Mouse (Mus musculus) ES-Bruce4 (cell line): ENCODE data around the gene Mxd3. TPM values are rescaled to one million over a fixed set of nuclear protein-coding genes. Genes with fewer than 3 reads are reported as not detected.

Experiments
- H3K27ac ChIP-seq: 2 replicates; pipeline ENCODE4 v1.5.1; 2012; ENCODE audit warnings: low read length, inconsistent platforms; ENCODE audit not compliant: insufficient read depth
- H3K27me3 ChIP-seq: 2 replicates; pipeline ENCODE4 v1.6.1; 2012; ENCODE audit warnings: mild to moderate bottlenecking, low read length, inconsistent platforms; ENCODE audit not compliant: control insufficient read depth, poor library complexity, insufficient read depth, severe bottlenecking
- H3K36me3 ChIP-seq: 2 replicates; pipeline ENCODE4 v1.6.1; 2012; ENCODE audit warnings: inconsistent platforms, mild to moderate bottlenecking, low read length, moderate library complexity; ENCODE audit not compliant: control insufficient read depth, poor library complexity, insufficient read depth, severe bottlenecking
- H3K4me1 ChIP-seq: one replicate; pipeline ENCODE4 v1.8.1; 2011; ENCODE audit warnings: low read length; ENCODE audit not compliant: control insufficient read depth, insufficient read depth
- H3K4me3 ChIP-seq: 2 replicates; pipeline ENCODE4 v1.5.1; 2011; ENCODE audit warnings: low read depth, mild to moderate bottlenecking, low read length
- H3K9ac ChIP-seq: 2 replicates; pipeline ENCODE4 v1.6.1; 2012; ENCODE audit warnings: low read depth, mild to moderate bottlenecking, inconsistent platforms; ENCODE audit not compliant: poor library complexity, severe bottlenecking
- H3K9me3 ChIP-seq: replicated peaks from 2 replicates; pipeline ENCODE4 v1.6.1; 2012; ENCODE audit warnings: mild to moderate bottlenecking, low read length, inconsistent platforms; ENCODE audit not compliant: control insufficient read depth, poor library complexity, insufficient read depth, severe bottlenecking
- CTCF ChIP-seq: IDR thresholded peaks from one replicate; pipeline ENCODE4 v1.8.1; 2011; ENCODE audit warnings: low read depth, low read length
- EP300 ChIP-seq: IDR thresholded peaks from 2 replicates; pipeline ENCODE4 v1.6.1; 2011; ENCODE audit warnings: low read depth, low read length; ENCODE audit not compliant: insufficient read depth
- POLR2A ChIP-seq: IDR thresholded peaks from one replicate; pipeline ENCODE4 v1.8.1; 2011; ENCODE audit warnings: low read length; ENCODE audit not compliant: insufficient read depth
- polyA plus RNA-seq: library from polyadenylated mRNA; stranded (reverse); fragments of >200 nt; gene quantifications from 2 replicates; pipeline ENCODE4 v1.2.4, GENCODE M21; 2011; ENCODE audit warnings: low read depth; ENCODE audit not compliant: missing spikeins, insufficient read depth, insufficient read length

Mxd3 gene
- polyA plus RNA-seq, 1 experiment, result 6.5 TPM

DNA sequence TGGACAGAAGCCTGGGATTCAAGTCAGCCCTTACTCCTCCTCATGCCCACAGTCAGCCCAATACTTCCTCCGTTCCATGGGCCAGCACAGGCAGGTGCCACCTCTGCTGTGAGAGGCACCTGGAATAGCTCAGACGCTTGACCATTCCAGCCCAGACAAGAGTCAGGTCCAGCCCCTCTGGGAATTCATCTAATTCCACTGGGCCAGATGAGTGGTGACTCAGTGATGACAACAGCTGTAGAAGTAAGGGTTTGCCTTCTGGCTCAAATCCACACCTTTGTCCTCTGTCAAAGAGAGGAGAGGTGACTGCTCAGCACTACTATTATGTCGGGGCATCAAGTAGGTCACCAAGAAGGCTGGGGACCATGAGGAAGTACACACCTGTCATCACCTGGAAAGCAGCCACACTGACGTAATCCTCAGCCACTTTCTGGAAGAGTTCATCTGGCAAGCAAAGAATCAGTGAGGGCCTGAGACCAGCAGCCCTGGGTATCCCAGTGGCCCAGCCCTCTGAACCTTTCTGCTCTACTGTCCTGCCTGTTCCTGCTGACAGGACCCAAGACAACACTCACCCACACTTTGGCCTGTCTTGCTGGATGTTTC lies 9.6 kb downstream of the Mxd3 start, which contains the start of gene Prelid1:
Gene Prelid1 (plus strand): TSS at position 570 of the 603 bp plus-strand sequence.
- Histone ChIP-seq H3K27ac (no peak within 1 kb of the TSS), H3K9ac (peak within 1 kb of the TSS; percentile 82), H3K4me1 (no peaks in the 10 kb centered on the region), H3K27me3 (no peaks in the 10 kb centered on the region), H3K4me3 (peak within 1 kb of the TSS; percentile 87), H3K36me3 (peaks cover 16% of the 10 kb centered on the region), H3K9me3 (no peaks in the 10 kb centered on the region)
- TF ChIP-seq EP300 (no peak), POLR2A (no peak), CTCF (no peak)

DNA sequence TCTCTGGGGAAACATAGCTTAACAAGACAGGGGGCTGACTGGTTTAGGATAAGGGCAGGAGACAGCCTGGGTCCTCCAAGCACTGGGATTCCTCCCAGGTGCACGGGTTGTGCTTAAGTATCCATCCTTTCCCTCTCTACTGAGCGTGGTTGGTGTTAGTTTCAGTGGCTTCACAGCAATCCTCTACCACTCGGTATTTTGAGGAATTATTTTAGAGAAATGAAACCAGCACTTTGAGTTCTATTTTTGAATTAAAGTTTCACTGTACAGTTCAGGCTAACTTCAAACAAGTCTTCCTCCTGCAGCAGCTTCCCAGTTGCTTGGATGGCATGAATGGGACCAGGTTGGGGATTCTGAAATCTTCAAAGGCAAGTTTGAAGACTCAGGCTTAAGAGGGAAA lies 11.3 kb downstream of the Mxd3 start:
- peaks cover 18% of the 10 kb centered on the region for H3K36me3 ChIP-seq

GRCm38 (mm10) chr13:55314891-55315412 lies 14.7 kb downstream of the Mxd3 start:
- Histone ChIP-seq H3K9ac (no peak overlapping the region), H3K9me3 (no peaks in the 10 kb centered on the region), H3K4me3 (no peak overlapping the region), H3K4me1 (no peaks in the 10 kb centered on the region), H3K27me3 (no peaks in the 10 kb centered on the region), H3K36me3 (peaks cover 48% of the 10 kb centered on the region), H3K27ac (no peak overlapping the region)
- no peak for TF ChIP-seq CTCF
- no peak for TF ChIP-seq POLR2A
- TF ChIP-seq EP300, result no peak

More for the DNA sequence above, 11.3 kb downstream of the Mxd3 start:
- no peak overlapping the region for H3K9ac ChIP-seq
- H3K9me3 ChIP-seq, result no peaks in the 10 kb centered on the region
- TF ChIP-seq EP300, result no peak
- no peak for TF ChIP-seq CTCF
- TF ChIP-seq POLR2A, result no peak
- H3K4me1 ChIP-seq, result no peaks in the 10 kb centered on the region
- H3K4me3 ChIP-seq, result no peak overlapping the region
- H3K27me3 ChIP-seq, result no peaks in the 10 kb centered on the region
- H3K27ac ChIP-seq, result no peak overlapping the region

GRCm38 (mm10) chr13:55313051-55313450 lies 16.6 kb downstream of the Mxd3 start:
- Histone ChIP-seq H3K4me1 (no peaks in the 10 kb centered on the region), H3K9ac (no peak overlapping the region), H3K36me3 (peaks cover 58% of the 10 kb centered on the region), H3K4me3 (no peak overlapping the region), H3K27me3 (no peaks in the 10 kb centered on the region), H3K27ac (no peak overlapping the region), H3K9me3 (no peaks in the 10 kb centered on the region)
- no peak for TF ChIP-seq EP300

DNA sequence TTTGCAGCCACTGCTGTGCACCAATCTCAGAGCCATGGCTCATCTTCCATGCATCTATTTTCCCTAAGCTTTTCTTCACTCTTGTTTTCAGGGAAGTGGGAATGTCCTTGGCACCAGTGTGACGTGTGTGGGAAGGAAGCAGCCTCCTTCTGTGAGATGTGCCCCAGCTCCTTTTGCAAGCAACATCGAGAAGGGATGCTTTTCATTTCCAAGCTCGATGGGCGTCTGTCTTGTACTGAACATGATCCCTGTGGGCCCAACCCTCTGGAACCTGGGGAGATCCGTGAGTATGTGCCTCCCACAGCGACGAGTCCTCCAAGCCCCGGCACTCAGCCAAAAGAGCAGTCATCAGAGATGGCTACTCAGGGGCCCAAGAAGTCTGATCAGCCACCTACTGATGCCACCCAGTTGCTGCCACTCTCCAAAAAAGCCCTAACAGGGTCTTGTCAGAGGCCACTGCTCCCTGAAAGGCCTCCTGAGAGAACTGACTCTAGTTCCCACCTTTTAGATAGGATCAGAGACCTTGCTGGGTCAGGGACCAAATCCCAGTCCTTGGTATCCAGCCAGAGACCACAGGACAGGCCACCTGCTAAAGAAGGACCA lies 17.5 kb downstream of the Mxd3 start:
- no peak for TF ChIP-seq EP300
- no peak for TF ChIP-seq POLR2A
- TF ChIP-seq CTCF, result no peak
- Histone ChIP-seq H3K4me3 (no peak overlapping the region), H3K27ac (no peak overlapping the region), H3K27me3 (no peaks in the 10 kb centered on the region), H3K9me3 (no peaks in the 10 kb centered on the region), H3K9ac (no peak overlapping the region), H3K36me3 (peaks cover 67% of the 10 kb centered on the region), H3K4me1 (no peaks in the 10 kb centered on the region)

GRCm38 (mm10) chr13:55300913-55301312 lies 28.7 kb downstream of the Mxd3 start:
- Histone ChIP-seq H3K27ac (no peak overlapping the region), H3K9me3 (no peaks in the 10 kb centered on the region), H3K27me3 (no peaks in the 10 kb centered on the region), H3K4me1 (no peaks in the 10 kb centered on the region), H3K4me3 (no peak overlapping the region), H3K9ac (no peak overlapping the region), H3K36me3 (peaks cover 74% of the 10 kb centered on the region)
- TF ChIP-seq POLR2A, result no peak
- TF ChIP-seq EP300, result no peak
- no peak for TF ChIP-seq CTCF
